Mouse (Mus musculus) kidney, adult 10 weeks (tissue): Measurements from ENCODE around the gene Olfr1214. TPM values are rescaled to one million over a fixed set of nuclear protein-coding genes. Genes with fewer than 3 reads are reported as not detected.

ENCODE experiments used
- polyA plus RNA-seq: library from polyadenylated mRNA; stranded (reverse); fragments of 350-450 nt; fragmentation: Illumina TruSeq; extraction: RNeasy Lipid Tissue Mini Kit (QIAGEN cat#74804); gene quantifications from one replicate; pipeline ENCODE4 v1.2.3, GENCODE M21; 2014; ENCODE audit warnings: low read depth, low replicate concordance

The Olfr1214 gene
- not detected for polyA plus RNA-seq

DNA sequence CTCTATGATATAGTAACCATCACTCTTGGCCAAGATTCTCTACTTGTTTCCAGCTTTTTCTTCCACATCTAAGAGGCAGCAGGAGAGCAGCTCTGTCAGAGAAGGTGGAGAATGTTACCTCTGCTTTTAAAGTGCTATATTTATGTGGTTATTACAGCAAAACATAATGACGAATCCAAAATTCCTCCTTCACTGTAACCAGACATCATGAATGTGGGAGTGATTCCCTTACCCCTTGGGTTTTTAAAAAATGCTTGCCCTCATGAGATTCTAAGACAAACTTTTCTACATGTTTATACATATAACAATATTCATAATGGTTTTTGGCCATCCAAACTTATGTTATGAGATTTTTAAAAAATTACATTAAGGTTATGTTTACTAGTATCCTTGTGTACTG, at the start of gene Olfr1214:
TSS of gene Olfr1214 (minus strand) at position 101 of the 400 bp plus-strand sequence.

GRCm38 (mm10) chr2:89031965-89032364, 39.5 kb upstream of the Olfr1214 start, which contains the start of gene Olfr1217:
Gene Olfr1217 (minus strand): TSS chr2:89032065.

GRCm38 (mm10) chr2:89018240-89018639, 25.8 kb upstream of the Olfr1214 start, which contains the start of gene Olfr1216:
Gene Olfr1216 (minus strand): TSS chr2:89018340.

GRCm38 (mm10) chr2:89006873-89007272, 14.4 kb upstream of the Olfr1214 start, which contains the start of gene Olfr1215:
Gene Olfr1215 (minus strand): TSS chr2:89006973.

DNA sequence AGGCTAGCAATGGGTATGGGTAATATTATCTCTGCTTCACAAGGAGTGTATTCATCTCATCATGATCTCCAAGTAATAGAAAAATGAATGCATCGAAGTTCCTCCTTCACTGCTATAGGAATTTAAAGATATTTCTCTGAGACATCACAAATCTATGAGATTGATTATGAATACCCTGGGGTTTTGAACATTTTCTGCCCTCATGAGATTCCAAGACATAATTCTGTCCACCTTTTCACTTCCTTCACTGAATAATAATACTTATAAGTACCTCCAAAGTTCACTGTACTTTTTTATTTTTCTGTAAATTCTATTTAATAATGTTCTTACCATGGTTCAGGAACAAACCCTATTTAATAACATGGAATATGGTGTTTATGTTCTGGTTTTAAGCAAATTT, 12.3 kb downstream of the Olfr1214 start, which contains the start of gene Gm13762:
TSS of gene Gm13762 (minus strand) at position 101 of the 400 bp plus-strand sequence.

DNA sequence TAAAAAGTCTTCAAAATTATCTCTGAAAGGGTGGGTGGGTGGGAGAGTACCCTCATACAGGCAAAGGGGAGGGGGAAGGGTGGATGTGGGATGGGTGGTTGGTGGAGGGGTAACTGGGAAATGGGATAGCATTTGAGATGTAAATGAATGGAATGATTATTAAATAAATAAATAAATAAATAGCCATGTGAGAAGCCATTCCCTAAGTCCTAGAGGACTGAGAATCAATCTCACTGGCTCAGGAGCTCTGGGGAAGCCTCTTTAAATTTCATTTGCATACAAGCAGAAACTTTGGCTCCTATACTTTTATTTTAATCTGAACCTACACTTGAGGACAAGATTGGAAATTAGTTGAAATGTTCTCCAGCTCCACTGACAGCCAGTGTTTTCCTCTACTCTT, 38.8 kb downstream of the Olfr1214 start, which contains the start of gene Olfr1212:
TSS of gene Olfr1212 (plus strand) at position 301 of the 400 bp plus-strand sequence.

DNA sequence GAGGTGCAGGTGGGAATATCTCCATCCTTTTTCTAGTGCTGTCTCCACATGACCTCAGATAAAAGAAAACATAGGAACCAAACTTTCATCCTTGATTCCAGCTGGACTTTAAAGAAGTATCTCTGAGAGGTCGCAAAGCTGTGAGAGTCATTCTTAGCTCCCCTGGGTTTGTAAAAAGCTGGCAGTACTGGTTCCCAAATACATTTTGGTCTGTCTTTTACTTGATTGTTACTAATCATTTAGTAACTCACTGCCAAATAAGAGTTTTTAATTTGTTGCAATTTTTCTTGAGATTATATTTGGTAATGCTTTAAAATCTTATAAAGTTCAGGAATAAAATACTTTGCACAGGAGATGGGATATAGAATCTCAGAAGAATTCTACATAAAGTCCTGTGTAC, 54.4 kb downstream of the Olfr1214 start, which contains the start of gene Olfr1211:
TSS of gene Olfr1211 (minus strand) at position 101 of the 400 bp plus-strand sequence.

Other genes starting within 250 kb of the Olfr1214 start
- not detected for gene Olfr1198, start 241.3 kb downstream of the Olfr1214 start, polyA plus RNA-seq
- not detected for gene Olfr1199, start 232.2 kb downstream of the Olfr1214 start, polyA plus RNA-seq
- gene Olfr1200, start 222.2 kb downstream of the Olfr1214 start, polyA plus RNA-seq = not detected
- not detected for gene Olfr1201, start 199.6 kb downstream of the Olfr1214 start, polyA plus RNA-seq
- not detected for gene Olfr1202, start 178.2 kb downstream of the Olfr1214 start, polyA plus RNA-seq
- not detected for gene Olfr1205, start 162.9 kb downstream of the Olfr1214 start, polyA plus RNA-seq
- gene Olfr1204, start 143.4 kb downstream of the Olfr1214 start, polyA plus RNA-seq = not detected
- gene Olfr1206, start 129.4 kb downstream of the Olfr1214 start, polyA plus RNA-seq = not detected
- gene Olfr1208, start 90.3 kb downstream of the Olfr1214 start, polyA plus RNA-seq = not detected
- gene Olfr1209, start 77.5 kb downstream of the Olfr1214 start, polyA plus RNA-seq = not detected
- gene Olfr1211, start 54.5 kb downstream of the Olfr1214 start, polyA plus RNA-seq = not detected
- gene Olfr1212, start 38.7 kb downstream of the Olfr1214 start, polyA plus RNA-seq = not detected
- not detected for gene Gm13762, start 12.4 kb downstream of the Olfr1214 start, polyA plus RNA-seq
- gene Olfr1215, start 14.3 kb upstream of the Olfr1214 start, polyA plus RNA-seq = not detected
- not detected for gene Olfr1216, start 25.7 kb upstream of the Olfr1214 start, polyA plus RNA-seq
- not detected for gene Olfr1217, start 39.4 kb upstream of the Olfr1214 start, polyA plus RNA-seq
- gene Olfr1218, start 68.5 kb upstream of the Olfr1214 start, polyA plus RNA-seq = not detected
- not detected for gene Olfr1219, start 90.9 kb upstream of the Olfr1214 start, polyA plus RNA-seq
- gene Olfr1220, start 114.2 kb upstream of the Olfr1214 start, polyA plus RNA-seq = not detected
- gene Olfr1221, start 124.6 kb upstream of the Olfr1214 start, polyA plus RNA-seq = not detected
- not detected for gene Olfr1222, start 140.4 kb upstream of the Olfr1214 start, polyA plus RNA-seq
- not detected for gene Olfr1223, start 158.9 kb upstream of the Olfr1214 start, polyA plus RNA-seq
- gene Olfr1224-ps1, start 171.4 kb upstream of the Olfr1214 start, polyA plus RNA-seq = not detected
- gene Olfr1225, start 182.0 kb upstream of the Olfr1214 start, polyA plus RNA-seq = not detected
- not detected for gene Olfr1226, start 207.4 kb upstream of the Olfr1214 start, polyA plus RNA-seq